Mouse (Mus musculus): ENCODE data around the gene Mmp27. TPM values are rescaled to one million over a fixed set of nuclear protein-coding genes. Genes with fewer than 3 reads are reported as not detected.

Mmp27 gene
- total and polyA plus RNA-seq, 2 experiments from 2014 or later: not detected

DNA sequence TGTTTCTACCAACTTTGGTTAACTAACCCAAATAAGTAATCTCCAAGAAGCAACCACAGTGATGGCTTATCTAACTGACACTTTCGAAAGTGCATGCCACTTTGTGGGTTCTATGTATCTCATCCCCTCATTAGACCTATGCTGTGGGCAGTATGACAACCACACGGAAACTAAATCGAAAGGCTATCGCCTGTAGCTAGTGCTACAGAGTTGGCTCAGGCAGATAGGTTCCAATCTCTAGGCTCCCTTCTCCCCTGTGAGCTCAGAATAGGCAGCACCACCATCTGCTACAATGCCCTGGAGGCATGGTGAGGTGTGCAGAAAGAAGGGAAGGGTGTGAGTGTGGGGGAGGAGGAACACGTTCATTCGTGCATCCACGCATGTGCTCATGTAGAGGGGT lies 992 bp downstream of the Mmp27 start:
- H3K27ac ChIP-seq (ENCODE audit: low read depth, low read length): no peak overlapping the region
- H3K4me3 ChIP-seq (ENCODE audit: low read depth, low read length): no peak overlapping the region
- H3K9me3 ChIP-seq (ENCODE audit: low read length): no peaks in the 10 kb centered on the region
- no peak for ATAC-seq
- no peak overlapping the region for H3K4me2 ChIP-seq (ENCODE audit: low read depth)
- H3K36me3 ChIP-seq (ENCODE audit: insufficient read depth): no peaks in the 10 kb centered on the region
- no peaks in the 10 kb centered on the region for H3K4me1 ChIP-seq (ENCODE audit: insufficient read depth)
- no peak for DNase-seq
- H3K27me3 ChIP-seq (ENCODE audit: insufficient read depth, low read length): no peaks in the 10 kb centered on the region
- H3K9ac ChIP-seq: no peak overlapping the region
- TF ChIP-seq CTCF (IDR thresholded peaks at IDR 0.05; ENCODE audit: low read depth): no peak
- 90% methylated on average over 7 of the region's 7 CpGs for WGBS

DNA sequence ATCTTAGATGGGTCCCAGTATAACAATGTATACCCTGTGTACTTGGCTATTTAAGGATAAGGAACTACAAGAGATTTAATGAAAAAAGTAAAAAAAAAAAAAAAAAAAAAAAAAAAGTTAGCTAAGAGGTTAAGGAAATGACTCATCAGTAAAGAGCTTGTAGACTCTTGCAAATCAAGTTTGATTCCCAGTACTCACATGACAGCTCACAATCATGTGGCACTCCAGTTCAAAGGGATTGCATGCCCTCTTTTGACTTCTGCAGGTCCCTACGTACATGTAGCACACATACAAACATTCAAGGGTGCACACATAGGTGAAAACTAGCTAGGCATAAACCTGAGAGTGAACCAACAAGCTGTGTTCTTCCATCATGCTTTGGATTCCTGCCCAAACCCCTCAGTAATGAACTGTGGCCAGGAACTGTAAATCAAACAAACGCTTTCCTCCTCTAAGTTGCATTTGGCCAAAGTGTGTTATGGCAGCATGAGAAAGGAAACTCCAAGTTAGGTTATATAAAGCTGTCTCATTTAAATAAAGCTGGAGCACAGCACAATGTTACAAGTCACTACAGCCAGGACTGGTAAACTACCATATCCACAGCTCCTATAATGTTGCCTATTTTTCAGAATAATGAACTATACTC lies 1.6 kb downstream of the Mmp27 start:
- 69% methylated on average over 2 of the region's 2 CpGs for WGBS
- H3K27ac ChIP-seq (ENCODE audit: low read depth, low read length): no peak overlapping the region

DNA sequence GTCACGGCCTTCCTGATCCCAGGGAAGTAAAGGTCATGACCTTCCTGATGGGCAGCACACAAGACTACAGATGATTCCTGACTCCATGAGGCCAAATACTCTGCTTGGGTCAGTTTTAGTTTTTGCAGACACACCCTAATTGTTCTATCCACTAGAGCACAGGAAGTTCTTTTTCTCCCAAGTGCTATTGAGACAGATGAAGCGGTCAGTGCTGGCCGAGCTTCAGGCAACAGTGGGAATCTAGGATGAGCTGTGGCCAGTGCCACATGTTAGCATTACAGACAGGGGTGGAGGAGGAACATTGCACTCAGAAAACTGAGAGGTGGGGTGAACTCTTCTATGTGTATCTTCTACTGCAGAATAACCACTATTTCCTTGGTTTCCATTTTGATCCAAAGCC lies 4.3 kb downstream of the Mmp27 start:
- no peaks in the 10 kb centered on the region for H3K4me1 ChIP-seq (ENCODE audit: insufficient read depth)
- H3K27ac ChIP-seq (ENCODE audit: low read depth, low read length): no peak overlapping the region
- 85% methylated on average over 3 of the region's 3 CpGs for WGBS
- H3K4me3 ChIP-seq (ENCODE audit: low read depth, low read length): no peak overlapping the region
- no peak overlapping the region for H3K9ac ChIP-seq
- ATAC-seq (no peak), DNase-seq (no peak)
- H3K4me2 ChIP-seq (ENCODE audit: low read depth): no peak overlapping the region
- no peaks in the 10 kb centered on the region for H3K27me3 ChIP-seq (ENCODE audit: insufficient read depth, low read length)
- no peaks in the 10 kb centered on the region for H3K36me3 ChIP-seq (ENCODE audit: insufficient read depth)
- no peak for TF ChIP-seq CTCF (IDR thresholded peaks at IDR 0.05; ENCODE audit: low read depth)
- H3K9me3 ChIP-seq (ENCODE audit: low read length): no peaks in the 10 kb centered on the region

More for the DNA sequence above, 1.6 kb downstream of the Mmp27 start:
- no peak overlapping the region for H3K9ac ChIP-seq
- ATAC-seq (no peak), DNase-seq (no peak)
- no peaks in the 10 kb centered on the region for H3K4me1 ChIP-seq (ENCODE audit: insufficient read depth)
- no peak overlapping the region for H3K4me2 ChIP-seq (ENCODE audit: low read depth)
- H3K36me3 ChIP-seq (ENCODE audit: insufficient read depth): no peaks in the 10 kb centered on the region
- no peak overlapping the region for H3K4me3 ChIP-seq (ENCODE audit: low read depth, low read length)
- no peaks in the 10 kb centered on the region for H3K9me3 ChIP-seq (ENCODE audit: low read length)
- H3K27me3 ChIP-seq (ENCODE audit: insufficient read depth, low read length): no peaks in the 10 kb centered on the region
- no peak for TF ChIP-seq CTCF (IDR thresholded peaks at IDR 0.05; ENCODE audit: low read depth)

DNA sequence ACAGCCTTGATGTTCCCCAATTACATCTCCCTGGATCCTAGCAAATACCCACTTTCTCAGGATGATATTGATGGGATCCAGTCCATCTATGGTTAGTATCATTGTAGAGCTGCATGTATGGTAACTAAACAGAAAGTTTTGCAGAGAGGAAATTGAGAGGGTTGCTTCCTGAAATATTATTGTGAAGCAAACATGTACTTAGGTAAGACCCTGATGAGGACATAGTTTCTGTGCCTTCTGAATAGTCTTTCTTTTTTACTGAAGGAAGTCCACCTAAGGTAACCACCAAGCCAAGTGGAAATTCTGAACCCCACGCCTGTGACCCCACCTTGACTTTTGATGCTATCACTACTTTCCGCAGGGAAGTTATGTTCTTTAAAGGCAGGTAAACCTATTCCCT lies 6.2 kb downstream of the Mmp27 start:
- Histone ChIP-seq H3K4me1 (ENCODE audit: insufficient read depth) (no peaks in the 10 kb centered on the region), H3K9ac (no peak overlapping the region), H3K4me3 (ENCODE audit: low read depth, low read length) (no peak overlapping the region), H3K27me3 (ENCODE audit: insufficient read depth, low read length) (no peaks in the 10 kb centered on the region), H3K27ac (ENCODE audit: low read depth, low read length) (no peak overlapping the region), H3K4me2 (ENCODE audit: low read depth) (no peak overlapping the region), H3K36me3 (ENCODE audit: insufficient read depth) (no peaks in the 10 kb centered on the region), H3K9me3 (ENCODE audit: low read length) (no peaks in the 10 kb centered on the region)
- DNase-seq (no peak), ATAC-seq (no peak)
- TF ChIP-seq CTCF (IDR thresholded peaks at IDR 0.05; ENCODE audit: low read depth): no peak
- 95% methylated on average over 2 of the region's 2 CpGs for WGBS

DNA sequence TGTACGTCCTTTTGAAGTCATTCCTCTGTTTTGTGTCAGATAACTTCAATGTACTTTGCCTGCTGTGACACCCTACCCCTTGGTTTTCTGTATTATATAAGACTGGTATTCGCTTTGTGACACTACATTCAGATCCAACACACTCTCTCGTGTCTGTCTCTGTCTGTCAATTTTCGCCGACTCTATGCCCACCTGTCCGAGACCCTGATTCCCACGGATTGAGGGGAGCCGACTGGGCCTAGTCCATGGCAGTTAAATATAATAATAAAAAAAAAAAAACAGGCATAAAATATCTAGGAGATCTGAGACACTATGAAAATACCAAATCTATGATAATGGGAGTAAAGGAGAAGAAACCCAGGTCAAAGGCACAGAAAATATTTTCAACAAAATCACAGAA lies 18.9 kb downstream of the Mmp27 start:
- WGBS: 77% methylated on average over 8 of the region's 8 CpGs
- H3K4me3 ChIP-seq (ENCODE audit: low read depth, low read length): no peak overlapping the region
- no peak overlapping the region for H3K9ac ChIP-seq
- H3K36me3 ChIP-seq (ENCODE audit: insufficient read depth): no peaks in the 10 kb centered on the region
- H3K9me3 ChIP-seq (ENCODE audit: low read length): no peaks in the 10 kb centered on the region
- TF ChIP-seq CTCF (IDR thresholded peaks at IDR 0.05; ENCODE audit: low read depth): no peak
- ATAC-seq (no peak), DNase-seq (no peak)
- H3K4me1 ChIP-seq (ENCODE audit: insufficient read depth): no peaks in the 10 kb centered on the region
- no peak overlapping the region for H3K27ac ChIP-seq (ENCODE audit: low read depth, low read length)
- no peak overlapping the region for H3K4me2 ChIP-seq (ENCODE audit: low read depth)
- H3K27me3 ChIP-seq (ENCODE audit: insufficient read depth, low read length): no peaks in the 10 kb centered on the region

DNA sequence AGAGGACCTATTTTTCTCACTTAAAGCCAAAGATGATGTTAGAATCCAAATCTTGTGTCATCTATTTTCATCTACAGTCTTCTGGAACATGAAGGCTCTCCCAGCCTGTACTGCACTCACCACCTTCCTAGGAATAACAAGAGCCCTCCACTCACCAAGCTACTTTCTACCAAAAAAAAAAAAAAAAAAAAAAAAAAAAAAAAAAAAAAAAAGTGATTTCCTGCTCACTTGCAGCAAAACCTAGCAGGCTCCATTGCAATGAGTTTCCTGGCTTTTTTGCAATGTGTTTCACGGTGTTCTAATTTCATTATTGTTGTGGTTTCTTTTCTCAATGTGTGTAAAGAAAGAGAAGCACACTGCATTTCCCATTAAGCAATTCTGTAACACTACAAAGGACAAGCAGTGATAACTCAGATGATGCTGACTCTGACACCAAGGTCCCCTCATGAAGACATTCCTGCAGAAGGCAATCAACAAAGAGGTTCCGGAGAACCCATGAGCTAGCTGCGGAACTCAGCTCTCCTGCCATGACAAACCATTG lies 22.1 kb downstream of the Mmp27 start:
- Histone ChIP-seq H3K9me3 (ENCODE audit: low read length) (no peaks in the 10 kb centered on the region), H3K27ac (ENCODE audit: low read depth, low read length) (no peak overlapping the region), H3K4me1 (ENCODE audit: insufficient read depth) (no peaks in the 10 kb centered on the region), H3K36me3 (ENCODE audit: insufficient read depth) (no peaks in the 10 kb centered on the region), H3K9ac (no peak overlapping the region), H3K4me2 (ENCODE audit: low read depth) (no peak overlapping the region), H3K27me3 (ENCODE audit: insufficient read depth, low read length) (no peaks in the 10 kb centered on the region), H3K4me3 (ENCODE audit: low read depth, low read length) (no peak overlapping the region)
- DNase-seq (no peak), ATAC-seq (no peak)
- 95% methylated on average over 3 of the region's 3 CpGs for WGBS
- TF ChIP-seq CTCF (IDR thresholded peaks at IDR 0.05; ENCODE audit: low read depth): no peak

DNA sequence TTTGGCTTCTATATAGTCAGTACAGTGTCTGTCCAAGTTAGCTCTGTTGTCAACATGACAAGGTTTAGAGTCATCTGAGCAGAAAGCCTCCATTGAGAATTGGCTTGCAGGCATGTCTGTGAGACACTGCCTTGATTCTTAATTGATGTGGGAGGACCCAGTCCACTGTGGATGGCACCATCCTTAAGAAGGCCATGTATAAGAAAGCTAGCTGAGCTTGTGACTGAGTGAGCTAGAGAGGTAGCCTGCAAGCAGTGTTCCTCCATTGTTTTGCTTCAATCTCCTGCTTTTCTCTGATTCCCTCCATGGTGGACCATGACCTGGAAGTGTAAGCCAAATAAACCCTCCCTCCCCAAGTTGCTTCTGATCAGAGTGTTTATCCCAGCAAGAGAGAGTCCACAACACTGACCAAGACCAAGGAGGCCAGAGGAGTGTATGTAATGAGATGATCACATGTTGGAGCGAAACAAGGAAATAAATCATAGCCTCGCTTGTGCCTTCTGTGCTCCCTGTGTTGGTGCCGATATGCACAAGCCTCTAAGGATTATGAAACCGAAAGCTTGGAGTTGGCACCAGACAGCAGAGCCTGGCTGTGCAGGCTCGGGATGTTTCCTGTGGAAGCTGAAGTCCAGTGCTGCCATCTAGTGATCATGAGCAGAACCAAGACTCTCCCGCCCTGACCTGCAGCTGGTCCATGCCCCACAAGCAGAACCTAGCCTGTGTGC lies 23.8 kb downstream of the Mmp27 start:
- H3K4me1 ChIP-seq (ENCODE audit: insufficient read depth): no peaks in the 10 kb centered on the region
- H3K9me3 ChIP-seq (ENCODE audit: low read length): no peaks in the 10 kb centered on the region
- H3K27me3 ChIP-seq (ENCODE audit: insufficient read depth, low read length): no peaks in the 10 kb centered on the region
- H3K4me3 ChIP-seq (ENCODE audit: low read depth, low read length): peak overlapping the region; percentile 24
- no peak overlapping the region for H3K27ac ChIP-seq (ENCODE audit: low read depth, low read length)
- H3K36me3 ChIP-seq (ENCODE audit: insufficient read depth): no peaks in the 10 kb centered on the region
- peak; percentile 91 for TF ChIP-seq CTCF (IDR thresholded peaks at IDR 0.05; ENCODE audit: low read depth)
- ATAC-seq (peak; percentile 99), DNase-seq (peak; percentile 89)
- 9% methylated on average over 6 of the region's 6 CpGs for WGBS
- H3K4me2 ChIP-seq (ENCODE audit: low read depth): peak overlapping the region; percentile 45
- H3K9ac ChIP-seq: peak overlapping the region; percentile 26; the same call in 1 of the 2 replicates
